Mouse (Mus musculus) cerebellum, adult 9-10 months (tissue): ENCODE measurements at regions not wholly inside any gene's neighbourhood (a gene's known extent, or its start where the extent isn't known, plus 50 kb on each side); places are given as distances from the start of the nearest gene placed in this dataset.

Source experiments
- DNase-seq: peaks from one replicate; pipeline ENCODE4 v3.0.0; 2022

DNA sequence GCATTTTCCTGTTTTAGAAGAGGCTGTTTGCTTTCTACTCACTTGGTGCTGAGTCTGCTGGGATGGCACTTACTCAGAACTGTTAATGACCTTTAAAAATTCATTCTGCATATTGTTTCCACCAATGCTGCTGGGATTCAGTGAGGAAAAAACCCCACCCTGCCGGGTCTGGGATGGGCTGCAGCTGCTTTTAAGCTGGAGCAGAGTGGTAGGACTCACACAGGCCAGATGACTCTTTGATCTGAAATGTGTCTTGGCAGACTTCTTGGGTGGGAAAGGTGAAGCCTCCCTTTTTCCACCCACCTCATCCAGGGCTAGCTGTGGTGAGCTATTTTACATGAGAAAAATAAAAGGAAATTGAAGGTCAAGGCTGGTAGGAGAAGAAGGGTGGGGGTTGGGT lies 56.4 kb upstream of the Ddhd1 start:
- DNase-seq, result no peak

GRCm38 (mm10) chr14:45714786-45715185 lies 56.8 kb upstream of the Ddhd1 start:
- DNase-seq, result no peak

GRCm38 (mm10) chr14:45716100-45716499 lies 58.2 kb upstream of the Ddhd1 start:
- DNase-seq, result no peak

DNA sequence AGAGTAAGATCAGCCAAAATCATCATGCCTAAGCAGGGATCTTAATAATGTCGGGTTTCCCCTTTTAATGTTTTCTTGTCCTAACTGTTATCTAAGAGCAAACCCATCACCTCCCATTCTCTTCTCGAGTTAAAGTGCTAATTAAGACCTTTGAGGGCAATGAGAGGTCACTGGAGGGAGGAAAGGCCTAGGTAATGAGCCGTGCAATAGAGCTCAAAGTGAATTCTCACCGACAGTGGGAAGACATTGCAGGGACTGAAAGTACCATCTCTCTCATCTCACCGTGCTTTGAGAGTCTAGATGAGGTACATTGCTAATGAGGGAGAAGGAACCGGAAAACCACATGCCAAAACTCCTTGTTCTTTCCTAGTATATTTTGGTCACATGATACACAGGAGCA lies 64.9 kb upstream of the Ddhd1 start:
- no peak for DNase-seq

- no peak for DNase-seq
Measured at GRCm38 (mm10) chr14:45724341-45724740, 66.4 kb upstream of the Ddhd1 start.

DNA sequence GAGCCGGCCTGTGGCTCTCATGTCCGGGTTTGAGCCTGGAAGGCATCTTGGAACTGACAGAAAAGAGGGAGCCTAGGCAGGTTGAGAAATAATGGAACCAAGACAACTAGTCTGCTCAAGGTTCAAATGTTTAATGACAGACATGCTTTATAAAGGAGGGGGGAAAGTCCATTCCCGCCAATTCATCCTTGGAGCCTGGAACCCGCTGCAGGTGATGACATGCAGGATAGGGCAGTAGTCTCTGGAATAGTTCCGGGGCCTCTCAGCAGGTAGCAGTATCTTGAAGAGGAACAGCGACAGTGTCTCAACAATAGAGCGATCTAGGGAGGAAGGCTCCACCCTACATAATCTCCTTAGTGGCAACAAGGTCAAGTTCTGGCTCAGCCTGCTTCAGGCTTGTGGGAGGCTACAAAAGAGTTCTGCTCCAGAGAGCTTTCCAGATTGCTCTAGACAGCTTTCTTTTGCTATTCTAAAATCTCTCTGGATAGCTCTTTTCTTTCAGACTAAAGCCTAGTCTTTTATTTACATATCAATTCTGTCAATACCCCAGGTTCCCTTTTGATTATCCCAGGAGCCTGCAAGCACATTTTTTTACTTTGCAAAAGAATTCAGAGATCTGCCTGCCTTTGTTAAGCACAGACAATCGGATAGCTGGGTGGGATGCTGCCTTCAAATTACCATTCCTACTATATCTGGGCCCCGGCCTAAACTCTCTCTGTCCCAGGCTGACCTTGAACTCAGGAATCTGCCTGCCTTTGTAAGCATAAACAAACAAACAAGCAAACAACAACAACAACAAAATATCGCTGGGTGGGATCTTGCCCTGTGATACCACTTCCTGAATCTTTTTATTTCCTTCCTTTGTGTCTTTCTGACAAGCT lies 76.8 kb upstream of the Ddhd1 start:
- DNase-seq, result no peak

DNA sequence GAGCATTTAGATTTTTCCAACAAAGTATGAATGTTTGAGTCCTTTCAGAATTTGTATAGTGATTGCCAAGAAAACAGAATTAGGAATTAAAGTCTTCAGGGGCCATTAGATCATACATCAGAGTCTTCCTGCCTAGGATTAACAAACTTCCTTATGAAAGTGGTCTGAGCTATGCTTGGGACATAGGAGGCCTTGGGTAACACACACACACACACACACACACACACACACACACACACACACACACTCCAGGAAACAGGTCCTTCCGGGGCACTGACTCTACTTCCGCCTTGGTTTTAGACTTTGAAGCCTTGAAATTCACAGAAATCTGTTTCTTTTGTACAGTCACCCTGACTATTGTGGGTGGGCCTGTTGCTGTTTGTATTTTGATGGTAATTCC lies 80.0 kb upstream of the Ddhd1 start:
- DNase-seq, result no peak

DNA sequence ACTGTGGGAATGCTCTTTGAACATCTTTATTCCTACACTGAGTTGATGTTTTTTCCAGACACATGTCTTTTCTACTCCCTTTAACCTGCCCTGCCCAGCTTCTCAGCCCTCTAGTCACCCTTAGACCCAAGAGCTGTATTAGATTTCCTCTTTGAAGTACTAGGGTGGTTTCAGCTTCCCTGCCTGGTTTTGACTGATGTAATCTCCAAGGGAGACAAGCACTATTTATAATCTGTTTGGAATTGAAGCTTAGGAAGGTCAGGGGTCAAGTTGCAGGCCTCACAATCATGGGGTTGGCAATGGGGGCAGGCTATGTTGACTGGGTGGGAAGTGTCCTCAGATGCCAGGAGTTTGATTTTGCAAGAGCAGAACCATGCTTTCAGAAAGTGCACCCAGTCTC lies 81.7 kb upstream of the Ddhd1 start:
- no peak for DNase-seq

GRCm38 (mm10) chr14:45740662-45741061 lies 82.7 kb upstream of the Ddhd1 start:
- DNase-seq, result no peak

GRCm38 (mm10) chr14:45746176-45746575 lies 88.2 kb upstream of the Ddhd1 start:
- DNase-seq, result no peak

DNA sequence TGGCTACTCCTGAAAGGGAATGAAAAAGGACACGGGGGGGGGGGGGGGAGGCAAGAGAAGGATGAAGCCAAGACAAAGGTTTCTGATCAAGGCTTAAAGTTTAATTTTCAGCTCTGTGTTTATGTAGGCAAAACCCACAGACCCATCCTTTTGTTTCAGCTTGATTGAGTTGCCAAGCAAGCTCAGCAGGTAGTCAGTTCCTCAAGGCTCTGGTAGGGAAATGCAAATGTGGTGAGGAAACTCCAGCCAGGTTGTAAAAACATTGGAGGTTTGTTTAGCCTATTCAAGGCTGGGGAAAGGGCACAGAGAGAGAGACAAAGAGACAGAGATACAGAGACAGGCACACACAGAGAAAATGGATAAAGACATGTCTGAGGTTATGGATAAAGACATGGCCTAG lies 99.4 kb upstream of the Ddhd1 start:
- no peak for DNase-seq

GRCm38 (mm10) chr14:45760890-45761680 lies 103.1 kb upstream of the Ddhd1 start:
- no peak for DNase-seq

GRCm38 (mm10) chr14:45764231-45764630 lies 106.3 kb upstream of the Ddhd1 start:
- no peak for DNase-seq

DNA sequence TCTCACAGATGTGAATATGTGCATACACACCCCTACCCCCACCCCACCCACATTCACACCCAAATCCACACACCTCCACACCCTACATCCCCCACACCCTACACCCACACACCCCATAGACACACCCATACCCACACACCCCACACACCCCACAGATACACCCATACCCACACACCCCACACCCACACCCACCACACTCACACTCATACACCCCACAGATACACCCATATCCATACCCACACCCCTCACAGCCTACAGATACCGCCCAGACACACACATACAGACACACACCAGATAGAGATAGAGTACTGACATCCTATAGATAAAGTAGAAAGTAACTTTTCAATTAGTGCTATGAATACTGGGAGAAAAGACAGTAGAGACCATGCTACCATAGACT lies 108.6 kb upstream of the Ddhd1 start:
- no peak for DNase-seq

GRCm38 (mm10) chr14:45772665-45773277 lies 114.8 kb upstream of the Ddhd1 start:
- peak; percentile 56 for DNase-seq

GRCm38 (mm10) chr14:45773326-45773725 lies 115.4 kb upstream of the Ddhd1 start:
- DNase-seq, result peak; percentile 6

GRCm38 (mm10) chr14:45781850-45782249 lies 123.9 kb upstream of the Ddhd1 start:
- DNase-seq, result no peak

DNA sequence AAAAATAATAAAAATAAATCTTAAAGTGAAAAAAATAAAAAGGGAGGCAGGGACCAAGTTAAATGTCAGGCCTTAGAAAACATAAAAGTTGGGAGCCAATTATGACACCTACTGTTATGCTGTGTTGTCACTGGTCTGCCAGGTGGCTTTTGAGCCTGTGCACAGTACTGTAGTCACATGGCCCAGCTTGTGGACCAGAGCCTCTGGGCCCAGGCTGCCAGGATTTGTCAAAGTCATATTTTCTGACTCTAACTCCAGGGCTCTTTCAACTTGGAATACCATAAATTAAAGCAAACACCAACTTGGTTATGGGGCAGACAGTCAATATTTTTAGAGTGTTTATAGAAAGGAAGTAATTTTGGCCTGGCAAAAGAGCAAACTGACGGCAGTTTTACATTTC lies 137.0 kb upstream of the Ddhd1 start:
- no peak for DNase-seq

DNA sequence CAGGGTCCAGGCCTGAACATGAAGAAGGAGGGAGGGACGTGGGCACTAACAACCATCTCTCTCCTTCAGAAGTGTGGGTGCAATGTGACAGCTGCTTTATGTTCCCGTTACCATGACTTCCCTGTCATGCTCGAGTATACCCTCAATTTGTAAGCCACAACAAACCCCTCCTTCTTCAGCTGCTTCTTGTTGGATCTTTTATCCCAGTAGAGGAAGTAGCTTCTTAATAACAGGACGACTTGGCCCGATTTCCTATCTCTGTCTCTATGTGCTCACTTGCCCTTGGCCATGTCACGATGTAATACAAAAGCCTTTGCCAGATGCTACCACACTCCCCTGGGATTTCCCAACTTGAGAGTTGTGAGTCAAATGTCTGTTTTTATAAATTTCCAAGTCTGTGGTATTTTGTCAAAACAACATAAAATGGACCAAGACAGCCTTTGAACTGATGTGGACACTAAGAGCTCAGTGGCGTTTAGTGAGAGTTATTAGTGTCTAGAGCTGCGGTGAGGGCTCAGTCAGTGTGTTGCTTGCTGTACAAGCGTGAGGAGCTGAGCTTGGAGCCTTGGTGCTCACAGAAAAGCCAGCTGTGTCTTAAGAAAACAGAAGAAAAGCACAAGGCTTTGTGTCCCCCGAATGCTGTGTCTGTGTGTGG lies 138.8 kb upstream of the Ddhd1 start:
- DNase-seq, result no peak

- DNase-seq, result no peak
Measured at GRCm38 (mm10) chr14:45797320-45797696, 139.4 kb upstream of the Ddhd1 start.

- no peak for DNase-seq
Measured at GRCm38 (mm10) chr14:45799286-45799685, 141.3 kb upstream of the Ddhd1 start.

DNA sequence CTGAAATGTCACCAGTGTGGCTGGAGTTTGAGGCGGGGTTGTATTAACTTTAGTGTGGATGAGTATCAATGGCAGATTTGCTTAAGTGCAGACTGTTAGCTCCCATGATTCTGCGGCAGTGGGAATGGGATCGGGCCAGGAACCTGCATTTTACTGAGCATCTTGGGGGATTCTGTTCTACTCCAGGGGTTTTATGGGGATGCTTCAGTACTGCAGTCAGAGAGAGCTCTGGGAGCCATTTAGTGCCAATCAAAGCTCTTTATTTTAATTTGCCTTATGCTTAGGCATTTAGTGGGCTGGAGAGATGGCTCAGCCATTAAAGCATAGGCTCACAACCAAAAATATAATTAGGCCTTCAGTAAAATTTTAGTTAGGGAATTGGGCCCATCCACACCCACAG lies 148.0 kb upstream of the Ddhd1 start:
- no peak for DNase-seq

DNA sequence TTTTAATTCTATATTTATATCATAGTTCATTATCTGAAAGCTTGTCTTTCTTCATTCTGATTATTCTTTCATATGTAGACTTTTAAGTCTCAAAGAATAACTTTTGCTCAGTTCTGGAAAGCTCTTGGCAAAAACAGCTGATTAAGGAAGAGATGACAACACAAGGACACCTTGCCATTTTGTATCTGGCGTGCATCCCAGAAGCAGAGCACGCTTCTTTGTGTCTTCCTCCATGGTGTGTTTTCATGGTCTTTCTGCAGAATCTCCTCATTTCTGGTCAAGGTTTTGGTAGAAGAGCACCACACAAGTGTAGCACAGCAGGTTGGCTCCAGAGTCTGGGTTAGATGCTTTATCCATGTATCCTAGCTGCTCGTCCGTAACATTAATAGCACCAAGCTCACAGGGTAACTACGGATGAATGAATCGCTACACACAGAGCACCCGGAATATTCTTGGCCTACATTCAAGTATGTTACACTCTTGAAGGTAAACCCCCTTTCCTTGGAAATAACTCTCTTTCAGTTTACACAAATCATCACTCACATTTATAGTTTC lies 148.9 kb upstream of the Ddhd1 start:
- no peak for DNase-seq
